Mouse (Mus musculus) frontal cortex, postnatal 10 days (tissue): Measurements from ENCODE around the gene Naa50.

ENCODE experiments used
- DNase-seq, 2 experiments: peaks; one replicate each; pipeline ENCODE4 v3.0.0; 2022; ENCODE audit warnings: low spot score in 2 of 2, mixed read lengths in 1 of 2

Gene Naa50

DNA sequence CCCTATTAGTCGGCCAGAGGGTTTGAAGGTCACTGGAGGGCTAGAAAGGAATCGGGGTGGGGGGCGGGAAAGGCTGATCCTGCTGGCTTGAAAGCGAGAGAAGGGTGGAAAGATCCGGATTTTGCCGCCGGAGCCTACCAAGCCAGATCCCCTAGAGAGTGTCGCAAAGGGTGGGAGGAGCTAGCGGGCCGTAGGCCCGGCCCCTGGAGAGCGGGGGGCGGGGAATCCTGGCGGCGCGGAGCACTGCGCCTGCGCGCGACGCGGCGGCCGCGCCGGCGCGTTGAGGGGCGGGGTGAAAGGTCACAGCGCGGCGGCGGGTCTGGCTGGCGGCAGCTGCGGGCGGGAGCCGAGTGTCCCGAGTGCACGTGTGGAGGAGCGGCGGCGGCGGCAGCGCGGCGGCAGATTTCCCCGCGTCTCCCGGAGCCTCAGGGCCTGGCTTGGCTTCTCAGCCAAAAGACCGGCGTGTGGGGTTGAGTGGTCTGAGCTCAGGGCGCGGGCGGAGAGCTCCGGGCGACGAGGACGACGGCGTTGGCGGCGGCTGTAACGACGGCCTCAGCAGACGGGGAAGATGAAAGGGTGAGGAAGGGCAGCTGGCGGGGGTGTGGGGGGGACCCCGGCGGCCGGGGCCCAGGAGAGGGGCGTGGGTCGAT is at the start of gene Naa50, which contains the start of gene Atp6v1a:
Gene Naa50 (plus strand): TSS at position 295 of the 650 bp plus-strand sequence.
Gene Atp6v1a (minus strand): TSS at position 170 of the 650 bp plus-strand sequence.
- peak; percentile 86 to 90 for DNase-seq

DNA sequence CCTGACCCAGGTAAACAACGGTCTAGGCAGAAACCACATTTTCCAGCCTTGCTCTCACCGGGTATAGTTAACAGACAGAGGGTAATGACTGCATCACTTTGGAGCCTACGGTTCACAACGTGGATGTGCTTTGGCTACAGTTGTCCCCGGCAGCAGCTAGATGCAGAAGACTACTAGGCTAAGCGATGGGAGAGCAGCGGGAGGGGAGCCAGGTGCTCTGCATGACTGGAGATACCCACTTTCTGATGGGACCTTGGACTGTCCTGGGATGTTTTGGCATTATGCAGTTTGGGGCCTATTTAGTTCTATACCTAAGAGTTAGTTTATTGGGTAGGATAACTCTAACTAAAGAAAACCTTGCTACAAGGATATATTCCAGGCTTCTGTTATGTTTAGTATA is 40.3 kb upstream of the Naa50 start:
- no peak for DNase-seq

DNA sequence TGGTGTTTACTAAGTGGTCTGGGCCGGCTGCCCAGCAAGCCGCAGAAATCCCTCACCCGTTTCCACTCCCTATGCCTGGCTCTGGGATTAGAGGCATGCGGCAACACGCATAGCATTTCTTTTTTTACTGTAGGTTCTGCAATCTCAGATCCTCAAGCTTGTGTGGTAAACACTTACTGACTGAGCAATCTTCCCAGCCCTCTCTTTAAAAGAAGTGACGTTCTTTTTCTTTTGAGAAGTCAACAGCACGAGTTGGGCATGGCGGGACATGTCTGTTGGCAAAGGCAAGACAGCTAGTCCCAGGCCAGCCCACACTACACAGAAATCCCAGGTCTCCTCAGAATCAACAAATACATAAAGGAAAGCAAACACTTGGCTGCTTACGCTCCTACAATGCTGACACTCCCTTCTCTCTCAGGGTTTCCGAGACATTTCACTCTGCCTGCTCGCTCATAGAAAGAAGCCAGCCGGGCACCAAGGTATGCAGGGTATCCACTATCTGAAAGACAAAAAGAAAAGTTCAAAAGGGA is 38.4 kb upstream of the Naa50 start:
- DNase-seq: no peak

DNA sequence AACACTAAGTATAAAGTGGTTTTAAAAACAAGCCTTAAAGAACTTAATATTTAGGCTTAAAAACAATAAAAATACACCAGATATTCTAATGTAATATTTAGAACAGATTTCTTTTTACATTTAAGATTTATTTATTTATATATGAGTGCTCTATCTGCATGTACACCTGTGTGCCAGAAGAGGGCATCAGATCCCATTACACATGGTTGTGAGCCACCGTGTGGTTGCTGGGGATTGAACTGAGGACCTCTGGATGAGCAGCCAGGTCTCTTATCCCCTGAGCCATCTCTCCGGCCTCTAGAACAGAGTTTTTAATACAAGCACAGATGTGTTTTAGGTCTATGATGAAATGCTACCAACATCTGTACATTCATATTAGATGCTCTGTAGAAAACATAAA is 36.7 kb upstream of the Naa50 start:
- no peak for DNase-seq

DNA sequence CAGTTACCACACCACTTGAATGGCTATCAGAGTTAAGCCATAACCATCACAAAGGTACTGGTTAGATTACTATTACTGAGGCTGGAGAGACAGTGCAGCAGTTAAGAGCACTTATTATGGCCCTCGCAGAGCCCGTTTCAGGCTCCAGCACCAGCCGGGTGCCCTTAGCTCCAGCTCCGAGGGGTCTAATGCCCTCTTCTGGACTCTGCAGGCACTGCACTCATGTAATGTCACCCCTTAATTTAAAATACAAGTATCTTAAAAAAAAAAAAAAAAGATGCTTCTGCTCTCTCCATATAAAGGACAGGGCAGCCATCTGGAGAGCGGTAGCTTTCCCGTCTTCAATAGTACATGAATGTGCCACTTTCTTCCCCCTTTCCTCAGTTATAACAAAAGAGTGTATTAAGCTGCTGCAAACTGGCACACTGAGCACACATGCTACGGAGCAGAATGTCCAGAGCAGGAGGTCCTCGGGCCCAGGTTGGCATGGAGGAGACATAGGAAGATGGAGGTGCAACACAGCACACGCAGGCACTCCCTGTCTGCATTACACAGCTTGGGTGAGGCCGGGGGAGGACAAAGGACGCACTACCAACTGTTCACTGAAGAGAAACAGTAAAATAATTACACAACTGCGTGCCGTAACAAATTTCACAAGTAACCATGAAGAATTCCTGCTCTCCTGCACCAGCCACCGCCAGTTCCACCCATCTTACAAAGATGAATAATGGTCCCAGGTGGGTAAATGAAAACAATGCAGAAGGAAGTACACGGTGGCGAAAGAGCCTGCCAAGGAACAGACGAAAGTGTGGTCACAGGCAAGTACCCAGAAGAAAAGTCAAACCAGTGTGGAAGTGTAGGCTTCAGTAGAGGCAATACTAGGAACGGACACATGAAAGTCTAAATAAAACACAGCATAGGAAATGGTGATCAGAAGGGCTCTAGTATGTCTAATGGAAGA is 35.5 kb upstream of the Naa50 start:
- no peak for DNase-seq

DNA sequence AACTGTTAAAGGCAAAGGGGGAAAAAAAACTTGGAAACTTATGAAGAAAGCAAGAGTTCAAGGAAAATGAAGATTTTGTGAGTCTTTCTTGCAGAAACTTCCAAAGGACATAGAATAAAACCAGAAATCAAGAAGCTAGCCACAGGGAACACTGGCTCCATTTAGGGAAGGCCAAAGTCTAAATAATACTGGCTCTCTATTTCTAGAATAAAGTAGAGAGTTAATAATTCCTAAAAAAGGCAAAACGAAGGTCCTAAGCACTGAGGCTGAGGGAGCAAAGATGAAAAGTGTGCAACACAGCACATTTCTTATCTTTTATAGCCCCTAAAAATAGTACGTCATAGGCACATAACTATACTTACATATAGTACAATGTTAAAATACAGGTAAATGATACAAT is 34.4 kb upstream of the Naa50 start:
- DNase-seq: no peak

DNA sequence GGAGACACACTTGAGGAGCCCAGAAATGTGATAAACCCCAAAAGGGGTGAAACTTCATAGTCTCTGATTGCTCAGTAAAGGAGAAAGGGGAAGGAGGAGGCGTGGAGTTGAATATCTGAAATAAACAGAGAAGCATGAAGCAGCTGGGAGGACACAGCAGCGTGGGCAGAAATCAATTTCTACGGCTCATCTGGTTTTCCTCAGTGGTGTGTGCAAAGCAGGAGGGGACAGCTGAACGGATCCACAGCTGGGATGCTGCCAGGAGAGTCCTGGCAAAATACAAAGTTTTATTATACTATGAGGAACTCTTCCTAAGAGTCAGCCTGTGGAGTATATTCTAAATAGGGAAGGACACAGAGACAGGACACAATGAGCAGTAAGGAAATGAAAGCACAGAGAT is 30.6 kb upstream of the Naa50 start:
- no peak for DNase-seq

DNA sequence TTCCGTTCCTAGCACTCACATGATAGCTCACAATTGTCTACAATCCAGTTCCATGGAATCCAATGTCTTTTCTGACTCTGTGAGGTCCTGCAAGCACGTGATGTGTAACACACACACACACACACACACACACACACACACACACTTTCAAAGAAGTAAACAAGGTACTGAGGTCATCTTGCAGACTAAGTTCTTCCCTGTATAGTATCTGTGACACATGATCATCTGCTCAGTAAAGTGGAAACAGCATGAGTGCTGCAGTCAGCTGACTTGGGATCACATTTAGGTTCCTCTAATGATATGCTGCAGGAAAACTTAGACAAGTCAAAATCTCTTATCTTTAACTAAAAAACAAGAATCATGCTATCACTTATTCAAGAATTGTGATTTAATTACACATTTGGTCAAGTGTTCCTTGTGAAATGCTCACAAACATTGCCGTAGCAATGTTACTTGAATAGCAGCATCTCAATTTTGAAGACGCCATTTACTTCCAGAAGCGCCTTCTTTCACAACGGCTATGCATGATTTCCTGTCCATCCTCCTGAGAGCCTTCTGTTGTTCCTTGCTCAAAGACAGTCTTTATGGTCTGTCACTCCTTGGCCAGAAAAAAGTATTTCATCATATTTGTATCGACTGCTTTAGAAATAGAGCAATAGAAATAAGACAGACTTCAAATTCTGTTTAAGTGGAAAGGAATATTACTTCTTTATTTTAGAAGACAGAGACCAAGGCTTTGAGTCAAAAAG is 19.7 kb upstream of the Naa50 start:
- no peak for DNase-seq

DNA sequence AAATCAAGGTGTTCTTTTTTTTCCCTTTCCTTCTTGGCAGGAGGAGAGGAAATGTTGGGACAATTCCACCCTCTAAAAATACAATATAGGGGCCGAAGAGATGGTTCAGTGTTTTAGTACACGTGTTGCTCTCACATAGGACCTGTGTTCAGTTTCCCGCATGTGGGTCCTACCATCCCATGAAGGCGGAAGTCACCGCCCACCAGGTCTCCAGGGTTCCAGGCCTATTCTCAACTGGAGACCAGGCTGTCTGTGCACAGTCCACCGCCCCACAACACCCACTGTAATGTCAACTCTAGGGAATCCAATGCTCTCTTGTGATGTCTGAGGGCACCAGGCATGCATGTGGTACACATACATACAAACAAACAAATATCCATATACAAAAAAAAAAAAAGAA is 17.5 kb upstream of the Naa50 start:
- DNase-seq: no peak

DNA sequence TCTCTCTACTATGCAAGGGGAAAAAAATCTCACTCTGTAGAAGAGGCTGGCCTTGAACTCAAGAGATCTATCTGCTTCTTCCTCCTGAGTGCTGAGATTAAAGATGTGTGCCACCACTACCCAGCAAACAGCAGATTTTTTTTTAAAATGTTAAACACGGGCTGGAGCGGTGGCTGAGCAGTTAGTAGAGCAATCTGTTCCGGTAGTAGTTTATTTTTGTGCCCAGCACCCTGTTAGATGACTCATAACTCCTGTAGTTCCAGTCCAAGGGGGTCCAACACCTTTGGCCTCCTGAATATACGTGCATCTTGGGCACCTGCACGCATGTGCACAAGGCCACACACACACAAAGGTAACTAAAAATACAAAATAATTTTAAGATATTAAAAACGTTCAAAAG is 17.1 kb upstream of the Naa50 start:
- no peak for DNase-seq

DNA sequence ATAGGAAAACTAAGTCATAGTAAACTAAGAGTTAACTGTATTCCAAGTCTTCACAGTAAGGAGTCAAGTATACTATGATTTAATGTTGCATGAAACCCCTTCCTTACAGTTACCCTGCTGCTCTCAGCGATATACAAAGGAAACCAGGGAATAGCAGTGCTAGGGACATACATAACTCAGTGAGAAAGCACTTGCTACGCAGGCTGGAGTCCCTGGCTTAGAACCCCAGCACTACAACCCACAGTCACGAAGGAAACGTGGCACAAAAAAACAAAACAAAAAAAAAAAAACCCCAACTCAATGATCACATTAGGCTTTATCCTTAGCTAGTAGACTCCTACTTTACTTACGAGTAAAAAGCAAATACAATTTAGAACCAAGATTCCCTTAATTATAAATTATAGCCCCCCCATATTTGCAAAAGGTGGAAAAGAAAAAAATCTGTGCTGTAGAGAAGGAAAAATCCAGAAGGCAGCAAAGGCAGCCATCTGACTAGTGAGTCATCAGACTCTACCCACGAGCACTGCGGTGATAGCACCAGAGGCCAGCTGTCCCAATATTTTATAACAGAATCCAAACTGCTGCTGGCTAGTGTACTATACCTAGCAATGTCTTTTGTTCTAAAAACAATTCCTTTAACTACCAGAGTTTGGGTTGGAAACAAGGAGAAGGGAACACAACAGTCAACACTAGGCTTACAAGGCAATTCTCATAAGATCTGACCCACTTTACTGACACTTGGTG is 16.5 kb upstream of the Naa50 start:
- no peak for DNase-seq

DNA sequence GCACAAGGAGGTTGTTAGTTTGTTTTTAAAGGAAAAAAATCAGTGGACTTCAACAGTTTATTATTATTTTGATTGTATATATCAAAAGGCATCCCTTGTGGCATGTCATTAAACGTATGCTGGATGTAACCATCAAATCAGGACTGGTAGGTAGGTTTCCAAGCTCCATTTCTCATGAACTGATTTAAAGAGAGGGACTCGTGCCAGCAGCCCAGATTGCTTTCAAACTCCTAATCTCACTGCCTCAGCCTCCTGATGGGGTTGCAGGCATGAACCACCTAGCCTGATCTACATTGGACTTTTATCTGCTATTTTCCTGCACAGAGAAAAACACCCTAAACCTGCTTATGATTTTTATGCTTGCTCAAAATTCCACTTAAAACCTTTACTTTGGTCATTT is 15.8 kb upstream of the Naa50 start:
- no peak for DNase-seq

DNA sequence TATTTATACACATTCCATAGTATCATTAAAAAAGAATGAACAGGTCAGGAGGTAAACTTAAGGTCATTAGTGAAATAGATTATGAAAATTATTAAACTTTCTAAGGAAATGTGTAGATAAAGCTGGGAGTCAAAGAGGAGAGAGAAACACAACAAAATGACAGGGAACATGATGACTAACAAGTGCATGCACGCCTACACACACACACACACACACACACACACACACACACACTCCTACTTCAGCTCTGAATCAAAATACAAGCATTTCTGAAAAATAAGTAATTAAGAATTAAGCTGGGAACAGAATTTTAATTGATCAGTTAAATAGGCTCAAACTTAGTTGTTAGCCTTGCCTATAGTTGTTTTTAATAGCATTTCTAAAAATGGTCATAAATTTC is 14.9 kb upstream of the Naa50 start:
- DNase-seq: no peak

DNA sequence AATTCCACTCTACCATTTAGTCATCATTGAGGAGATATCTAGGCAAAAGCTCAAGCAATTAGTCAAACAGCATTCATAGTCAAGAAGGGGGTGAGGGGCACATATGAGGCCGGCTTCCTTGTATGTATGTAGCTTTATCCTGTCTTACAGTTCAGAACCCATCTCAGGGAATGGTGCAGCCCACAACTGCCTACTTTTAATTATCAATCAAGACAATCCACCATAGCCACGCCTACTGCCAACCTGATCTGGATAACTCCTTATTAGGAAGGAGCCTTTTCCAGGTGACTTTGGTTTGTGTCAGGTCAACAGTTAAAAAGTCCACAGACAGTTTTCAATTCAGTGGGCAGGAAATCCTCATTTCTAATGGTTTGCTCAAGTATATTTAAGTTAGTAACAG is 14.2 kb upstream of the Naa50 start:
- DNase-seq: no peak

DNA sequence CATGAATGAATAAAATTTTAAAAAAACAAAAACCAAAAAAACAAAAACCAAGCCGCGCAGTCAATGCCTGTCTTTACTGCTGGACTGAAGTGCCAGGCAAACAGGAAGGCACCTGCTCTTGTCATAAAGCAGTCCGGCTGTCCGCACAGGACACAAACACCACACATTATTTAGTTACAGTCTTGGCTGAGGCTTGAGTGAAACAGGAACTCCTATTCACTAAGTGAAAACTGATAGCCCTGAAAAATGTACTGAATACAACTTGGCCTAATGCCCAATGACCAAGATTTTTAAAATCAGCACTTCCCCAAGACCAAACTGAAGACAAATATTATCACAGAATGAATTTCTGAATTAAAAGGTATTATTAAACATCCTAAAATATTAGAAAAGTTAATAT is 13.2 kb upstream of the Naa50 start:
- DNase-seq: no peak

DNA sequence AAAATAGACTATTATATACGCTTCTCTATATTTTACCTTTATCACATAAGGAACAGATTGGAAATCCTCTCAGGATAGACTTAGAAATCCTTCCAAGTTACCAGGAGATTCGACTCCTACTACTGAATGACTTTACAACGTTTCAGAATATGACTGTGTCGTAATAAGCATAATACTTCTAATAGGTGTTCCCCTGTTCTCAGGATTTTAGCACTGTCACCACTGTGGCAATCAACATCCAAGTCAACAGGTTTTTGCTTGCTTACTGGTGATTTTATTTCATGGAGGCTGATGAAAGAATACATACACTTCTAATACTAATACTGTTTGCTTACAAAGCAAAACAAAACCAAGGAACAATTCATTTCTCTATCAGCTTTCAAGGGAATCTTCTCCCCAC is 7.3 kb upstream of the Naa50 start:
- no peak for DNase-seq

DNA sequence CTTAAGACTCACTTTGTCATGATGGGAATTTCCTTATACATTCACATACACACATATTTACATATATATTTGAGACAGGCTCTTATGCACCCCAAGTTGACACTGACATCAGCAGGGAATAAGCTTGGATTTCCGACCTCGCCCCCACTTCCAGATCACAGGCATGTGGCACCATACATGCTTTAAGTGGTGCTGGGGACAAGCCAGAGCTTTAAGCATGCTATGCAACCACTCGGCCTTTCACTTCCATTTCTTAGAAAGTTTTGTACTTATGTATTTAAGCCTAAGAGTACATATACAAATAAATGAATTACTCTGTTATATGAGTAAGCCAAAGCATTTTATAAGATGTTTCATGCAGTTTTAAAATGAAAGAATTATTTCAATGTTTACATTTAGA is 6.4 kb upstream of the Naa50 start:
- DNase-seq: no peak

DNA sequence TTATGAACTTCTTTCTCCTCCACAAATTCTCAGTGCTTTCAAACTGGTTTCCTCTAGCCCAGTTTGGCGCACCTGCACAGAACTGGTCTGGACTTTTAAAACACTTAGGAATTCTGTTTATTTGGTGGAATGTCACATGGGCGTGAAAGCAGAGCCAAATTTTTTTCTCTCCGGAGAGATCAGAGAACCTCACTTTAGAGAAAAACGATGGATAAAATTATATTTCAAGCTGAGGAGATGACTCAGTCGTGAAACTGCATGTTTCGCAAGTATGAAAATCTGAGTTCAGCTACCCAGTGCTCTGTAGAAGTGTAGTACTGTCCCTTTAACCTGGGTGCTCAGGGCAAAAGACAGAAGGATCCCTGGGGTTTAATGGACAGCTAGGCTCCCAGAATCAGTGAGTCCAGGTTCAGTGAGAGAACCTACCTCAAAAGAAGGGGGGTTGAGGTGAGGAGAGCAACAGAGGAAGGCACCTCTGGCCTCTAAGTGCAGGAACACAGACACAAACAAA is 3.1 kb upstream of the Naa50 start:
- DNase-seq: no peak

DNA sequence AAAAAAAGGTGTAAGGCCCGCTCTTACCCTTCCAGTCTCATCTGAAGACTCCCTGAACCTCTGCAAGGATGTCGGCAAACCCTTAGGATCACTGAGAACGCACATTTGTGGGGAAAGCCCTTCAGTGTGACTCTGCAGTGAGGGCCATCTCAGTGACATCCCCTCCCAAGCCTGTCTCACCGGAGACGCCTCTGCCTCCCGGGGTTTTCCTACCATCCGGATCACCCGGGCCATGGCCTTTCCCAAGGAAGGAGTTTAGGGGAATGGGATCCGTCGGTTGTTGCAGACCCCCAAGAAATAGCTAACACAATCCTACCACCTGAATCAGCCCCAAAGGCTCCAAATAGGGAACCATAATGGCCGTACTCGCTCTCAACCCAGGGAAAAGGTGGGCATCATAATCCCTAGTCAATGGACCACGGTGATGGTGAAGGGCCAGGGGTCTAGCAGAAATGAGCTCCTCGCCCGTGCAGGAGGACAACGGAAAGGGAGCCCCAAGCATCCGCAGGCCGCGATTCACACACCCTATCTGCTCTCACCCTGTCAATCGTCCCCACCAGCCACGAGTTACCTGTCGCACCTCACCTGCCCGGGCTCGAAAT is 1.2 kb upstream of the Naa50 start:
- peak in 1 of 2 experiments; percentile 38 for DNase-seq

DNA sequence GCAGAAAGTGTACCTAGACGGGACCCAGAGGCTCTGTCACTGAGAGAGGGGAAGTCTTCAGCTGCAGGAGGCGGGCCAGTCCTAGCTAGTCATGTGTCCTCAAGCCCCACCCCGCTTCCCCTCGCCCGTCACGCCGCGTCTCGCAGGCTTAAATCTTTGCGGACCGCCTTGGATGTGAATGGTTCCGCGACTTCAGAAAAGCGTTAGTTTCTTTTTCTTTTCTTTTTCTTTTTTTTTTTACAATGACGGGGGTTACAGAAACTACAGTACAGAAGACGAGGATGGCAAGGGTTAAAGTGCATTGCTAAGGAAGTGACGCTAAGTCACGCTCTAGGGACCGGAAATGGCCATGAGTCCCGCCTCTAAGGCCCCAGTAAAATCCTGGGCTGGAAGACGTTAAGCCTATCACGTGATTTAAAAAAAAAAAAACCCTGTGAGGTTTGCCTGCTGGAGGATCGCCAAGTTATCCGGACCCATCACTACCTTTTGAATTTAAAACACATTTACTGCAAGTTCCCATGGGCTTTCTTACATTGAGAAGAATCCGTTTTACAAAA is 573 bp upstream of the Naa50 start:
- DNase-seq: peak; percentile 87 to 89
